Mouse (Mus musculus): ENCODE measurements around the gene Larp4. TPM values are rescaled to one million over a fixed set of nuclear protein-coding genes. Genes with fewer than 3 reads are reported as not detected.
"Not testable (repeated sequence)": the region's sequence is repeated elsewhere in the genome, so short reads cannot be mapped to it uniquely, and the experiment has no call there.

Larp4 gene
- 35.8 TPM in 2 replicates for polyA plus RNA-seq (2014; fragmentation: Nextera tagmentation; extraction: Ambion mirVana)

DNA sequence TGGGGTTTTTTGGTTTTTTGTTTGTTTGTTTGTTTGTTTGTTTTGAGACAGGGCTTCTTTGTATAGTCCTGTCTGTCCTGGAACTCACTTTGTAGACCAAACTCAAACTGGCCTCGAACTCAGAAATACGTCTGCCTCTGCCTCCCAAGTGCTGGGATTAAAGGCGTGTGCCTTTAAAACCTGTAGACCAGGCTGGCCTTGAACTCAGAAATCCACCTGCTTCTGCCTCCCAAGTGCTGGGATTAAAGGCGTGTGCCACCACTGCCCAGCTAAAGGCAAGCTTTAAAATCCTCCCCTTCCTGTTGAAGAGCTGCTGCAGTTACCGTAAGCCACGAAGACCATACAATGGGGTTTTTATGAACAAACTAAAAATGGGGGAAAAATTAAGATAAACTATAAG lies at the start of gene Larp4:
TSS of gene Larp4 (plus strand) at position 301 of the 400 bp plus-strand sequence.
- H3K36me3 ChIP-seq (ENCODE audit: control insufficient read depth, insufficient read depth, low read length); H3K9ac ChIP-seq (ENCODE audit: low read depth, low read length); H3K9me3 ChIP-seq (replicated peaks; ENCODE audit: control insufficient read depth, low read length); H3K27ac ChIP-seq (ENCODE audit: low read depth, low read length); ATAC-seq (replicated peaks; ENCODE audit: insufficient number of reproducible peaks, low FRiP score, low TSS enrichment); H3K4me2 ChIP-seq; H3K27me3 ChIP-seq (ENCODE audit: control insufficient read depth, insufficient read depth, low read length); H3K4me3 ChIP-seq (ENCODE audit: low read depth, low read length); H3K4me1 ChIP-seq (ENCODE audit: control insufficient read depth, insufficient read depth, low read length): not testable (repeated sequence)
- 84% methylated on average over 6 of the region's 6 CpGs for WGBS (ENCODE audit: insufficient replicate concordance)

GRCm38 (mm10) chr15:99931231-99931630 lies 38.6 kb upstream of the Larp4 start:
- H3K9ac ChIP-seq (ENCODE audit: low read depth, low read length), result no peak overlapping the region
- H3K27ac ChIP-seq (ENCODE audit: low read depth, low read length), result no peak overlapping the region
- H3K36me3 ChIP-seq (ENCODE audit: control insufficient read depth, insufficient read depth, low read length), result no peaks in the 10 kb centered on the region
- H3K9me3 ChIP-seq (replicated peaks; ENCODE audit: control insufficient read depth, low read length), result no peaks in the 10 kb centered on the region
- H3K27me3 ChIP-seq (ENCODE audit: control insufficient read depth, insufficient read depth, low read length), result no peaks in the 10 kb centered on the region
- WGBS (ENCODE audit: insufficient replicate concordance), result 75% methylated on average over 8 of the region's 8 CpGs
- ATAC-seq (replicated peaks; ENCODE audit: insufficient number of reproducible peaks, low FRiP score, low TSS enrichment), result no peak
- H3K4me2 ChIP-seq, result no peak overlapping the region
- no peaks in the 10 kb centered on the region for H3K4me1 ChIP-seq (ENCODE audit: control insufficient read depth, insufficient read depth, low read length)
- no peak overlapping the region for H3K4me3 ChIP-seq (ENCODE audit: low read depth, low read length)

GRCm38 (mm10) chr15:99934501-99934900 lies 35.4 kb upstream of the Larp4 start:
- Histone ChIP-seq H3K27me3 (ENCODE audit: control insufficient read depth, insufficient read depth, low read length) (no peaks in the 10 kb centered on the region), H3K9ac (ENCODE audit: low read depth, low read length) (no peak overlapping the region), H3K4me2 (no peak overlapping the region), H3K4me1 (ENCODE audit: control insufficient read depth, insufficient read depth, low read length) (no peaks in the 10 kb centered on the region), H3K4me3 (ENCODE audit: low read depth, low read length) (no peak overlapping the region), H3K9me3 (replicated peaks; ENCODE audit: control insufficient read depth, low read length) (no peaks in the 10 kb centered on the region), H3K36me3 (ENCODE audit: control insufficient read depth, insufficient read depth, low read length) (no peaks in the 10 kb centered on the region), H3K27ac (ENCODE audit: low read depth, low read length) (no peak overlapping the region)
- no peak for ATAC-seq (replicated peaks; ENCODE audit: insufficient number of reproducible peaks, low FRiP score, low TSS enrichment)
- 40% methylated on average over 1 of the region's 1 CpGs for WGBS (ENCODE audit: insufficient replicate concordance)

DNA sequence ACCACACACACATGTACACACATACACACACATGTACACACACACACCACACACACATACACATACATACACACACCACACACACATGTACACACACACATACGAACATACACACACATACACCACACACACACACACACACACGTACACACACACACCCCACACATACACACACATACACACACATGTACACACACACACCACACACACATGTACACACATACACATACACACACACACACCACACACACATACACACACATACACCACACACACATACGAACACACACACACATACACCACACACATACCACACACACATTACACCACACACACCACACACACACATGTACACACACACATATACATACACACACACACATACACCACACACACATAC lies 33.2 kb upstream of the Larp4 start:
- H3K4me3 ChIP-seq (ENCODE audit: low read depth, low read length), result no peak overlapping the region
- H3K4me2 ChIP-seq, result no peak overlapping the region
- 92% methylated on average over 3 of the region's 3 CpGs for WGBS (ENCODE audit: insufficient replicate concordance)
- H3K36me3 ChIP-seq (ENCODE audit: control insufficient read depth, insufficient read depth, low read length), result no peaks in the 10 kb centered on the region
- ATAC-seq (replicated peaks; ENCODE audit: insufficient number of reproducible peaks, low FRiP score, low TSS enrichment), result no peak
- H3K27me3 ChIP-seq (ENCODE audit: control insufficient read depth, insufficient read depth, low read length), result no peaks in the 10 kb centered on the region
- no peak overlapping the region for H3K9ac ChIP-seq (ENCODE audit: low read depth, low read length)
- no peaks in the 10 kb centered on the region for H3K4me1 ChIP-seq (ENCODE audit: control insufficient read depth, insufficient read depth, low read length)
- H3K27ac ChIP-seq (ENCODE audit: low read depth, low read length), result no peak overlapping the region
- no peaks in the 10 kb centered on the region for H3K9me3 ChIP-seq (replicated peaks; ENCODE audit: control insufficient read depth, low read length)

DNA sequence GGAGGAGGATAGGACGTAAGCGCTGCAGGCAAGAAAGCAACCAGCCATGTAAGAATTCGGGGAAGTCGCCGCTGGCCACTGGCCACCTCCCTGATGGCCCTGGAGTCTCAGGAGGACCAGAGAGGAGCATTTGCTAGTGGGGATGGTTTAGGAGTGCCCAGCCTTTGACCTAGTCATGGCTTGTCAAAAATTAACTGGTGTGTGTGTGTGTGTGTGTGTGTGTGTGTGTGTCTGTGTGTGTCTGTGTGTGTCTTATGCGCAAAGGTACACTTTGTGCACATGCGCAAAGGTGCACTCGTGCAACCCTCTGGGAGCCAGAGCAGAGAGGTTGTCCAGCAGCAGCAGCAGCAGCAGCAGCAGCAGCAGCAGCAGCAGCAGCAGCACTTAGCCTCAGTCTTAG lies 32.0 kb upstream of the Larp4 start:
- 81% methylated on average over 8 of the region's 8 CpGs for WGBS (ENCODE audit: insufficient replicate concordance)
- H3K27me3 ChIP-seq (ENCODE audit: control insufficient read depth, insufficient read depth, low read length), result no peaks in the 10 kb centered on the region
- no peak overlapping the region for H3K4me3 ChIP-seq (ENCODE audit: low read depth, low read length)
- no peaks in the 10 kb centered on the region for H3K4me1 ChIP-seq (ENCODE audit: control insufficient read depth, insufficient read depth, low read length)
- no peaks in the 10 kb centered on the region for H3K36me3 ChIP-seq (ENCODE audit: control insufficient read depth, insufficient read depth, low read length)
- no peak for ATAC-seq (replicated peaks; ENCODE audit: insufficient number of reproducible peaks, low FRiP score, low TSS enrichment)
- no peak overlapping the region for H3K4me2 ChIP-seq
- no peaks in the 10 kb centered on the region for H3K9me3 ChIP-seq (replicated peaks; ENCODE audit: control insufficient read depth, low read length)
- no peak overlapping the region for H3K27ac ChIP-seq (ENCODE audit: low read depth, low read length)
- no peak overlapping the region for H3K9ac ChIP-seq (ENCODE audit: low read depth, low read length)

DNA sequence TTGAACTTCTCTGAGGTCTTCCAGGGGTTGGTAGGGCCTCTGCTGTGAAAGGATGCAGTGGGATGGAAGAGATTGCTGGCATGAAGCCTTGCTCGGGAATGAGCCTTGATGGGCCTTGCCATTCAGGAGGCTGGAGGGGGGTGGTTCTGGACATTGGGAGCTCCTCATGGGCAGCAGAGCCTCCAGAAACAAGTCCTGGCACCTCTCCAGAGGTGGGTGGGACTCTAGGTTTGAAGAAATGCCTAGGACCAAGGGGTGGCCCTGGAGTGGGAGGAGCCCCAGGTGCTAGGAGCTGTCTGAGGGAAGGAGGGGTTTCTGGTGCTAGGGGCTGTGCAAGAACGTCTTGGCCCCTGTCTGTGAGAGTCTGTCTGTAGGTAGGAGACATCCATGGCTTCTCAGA lies 29.4 kb upstream of the Larp4 start:
- no peaks in the 10 kb centered on the region for H3K4me1 ChIP-seq (ENCODE audit: control insufficient read depth, insufficient read depth, low read length)
- no peaks in the 10 kb centered on the region for H3K27me3 ChIP-seq (ENCODE audit: control insufficient read depth, insufficient read depth, low read length)
- no peaks in the 10 kb centered on the region for H3K36me3 ChIP-seq (ENCODE audit: control insufficient read depth, insufficient read depth, low read length)
- H3K27ac ChIP-seq (ENCODE audit: low read depth, low read length), result no peak overlapping the region
- H3K4me3 ChIP-seq (ENCODE audit: low read depth, low read length), result no peak overlapping the region
- H3K9me3 ChIP-seq (replicated peaks; ENCODE audit: control insufficient read depth, low read length), result no peaks in the 10 kb centered on the region
- H3K4me2 ChIP-seq, result no peak overlapping the region
- ATAC-seq (replicated peaks; ENCODE audit: insufficient number of reproducible peaks, low FRiP score, low TSS enrichment), result no peak
- H3K9ac ChIP-seq (ENCODE audit: low read depth, low read length), result no peak overlapping the region
- 58% methylated on average over 2 of the region's 2 CpGs for WGBS (ENCODE audit: insufficient replicate concordance)

GRCm38 (mm10) chr15:99940970-99941630 lies 28.8 kb upstream of the Larp4 start:
- Histone ChIP-seq H3K36me3 (ENCODE audit: control insufficient read depth, insufficient read depth, low read length) (no peaks in the 10 kb centered on the region), H3K4me3 (ENCODE audit: low read depth, low read length) (no peak overlapping the region), H3K4me1 (ENCODE audit: control insufficient read depth, insufficient read depth, low read length) (no peaks in the 10 kb centered on the region), H3K4me2 (no peak overlapping the region), H3K27ac (ENCODE audit: low read depth, low read length) (no peak overlapping the region), H3K9ac (ENCODE audit: low read depth, low read length) (no peak overlapping the region), H3K27me3 (ENCODE audit: control insufficient read depth, insufficient read depth, low read length) (no peaks in the 10 kb centered on the region), H3K9me3 (replicated peaks; ENCODE audit: control insufficient read depth, low read length) (no peaks in the 10 kb centered on the region)
- ATAC-seq (replicated peaks; ENCODE audit: insufficient number of reproducible peaks, low FRiP score, low TSS enrichment), result no peak
- WGBS (ENCODE audit: insufficient replicate concordance), result 61% methylated on average over 4 of the region's 4 CpGs

- no peak overlapping the region for H3K27ac ChIP-seq (ENCODE audit: low read depth, low read length)
- H3K9me3 ChIP-seq (replicated peaks; ENCODE audit: control insufficient read depth, low read length), result no peaks in the 10 kb centered on the region
- no peaks in the 10 kb centered on the region for H3K36me3 ChIP-seq (ENCODE audit: control insufficient read depth, insufficient read depth, low read length)
- H3K4me1 ChIP-seq (ENCODE audit: control insufficient read depth, insufficient read depth, low read length), result no peaks in the 10 kb centered on the region
- 70% methylated on average over 4 of the region's 4 CpGs for WGBS (ENCODE audit: insufficient replicate concordance)
- H3K27me3 ChIP-seq (ENCODE audit: control insufficient read depth, insufficient read depth, low read length), result no peaks in the 10 kb centered on the region
- no peak overlapping the region for H3K4me3 ChIP-seq (ENCODE audit: low read depth, low read length)
- H3K4me2 ChIP-seq, result no peak overlapping the region
- no peak overlapping the region for H3K9ac ChIP-seq (ENCODE audit: low read depth, low read length)
- ATAC-seq (replicated peaks; ENCODE audit: insufficient number of reproducible peaks, low FRiP score, low TSS enrichment), result no peak
Observed at GRCm38 (mm10) chr15:99955324-99955723, 14.5 kb upstream of the Larp4 start.

DNA sequence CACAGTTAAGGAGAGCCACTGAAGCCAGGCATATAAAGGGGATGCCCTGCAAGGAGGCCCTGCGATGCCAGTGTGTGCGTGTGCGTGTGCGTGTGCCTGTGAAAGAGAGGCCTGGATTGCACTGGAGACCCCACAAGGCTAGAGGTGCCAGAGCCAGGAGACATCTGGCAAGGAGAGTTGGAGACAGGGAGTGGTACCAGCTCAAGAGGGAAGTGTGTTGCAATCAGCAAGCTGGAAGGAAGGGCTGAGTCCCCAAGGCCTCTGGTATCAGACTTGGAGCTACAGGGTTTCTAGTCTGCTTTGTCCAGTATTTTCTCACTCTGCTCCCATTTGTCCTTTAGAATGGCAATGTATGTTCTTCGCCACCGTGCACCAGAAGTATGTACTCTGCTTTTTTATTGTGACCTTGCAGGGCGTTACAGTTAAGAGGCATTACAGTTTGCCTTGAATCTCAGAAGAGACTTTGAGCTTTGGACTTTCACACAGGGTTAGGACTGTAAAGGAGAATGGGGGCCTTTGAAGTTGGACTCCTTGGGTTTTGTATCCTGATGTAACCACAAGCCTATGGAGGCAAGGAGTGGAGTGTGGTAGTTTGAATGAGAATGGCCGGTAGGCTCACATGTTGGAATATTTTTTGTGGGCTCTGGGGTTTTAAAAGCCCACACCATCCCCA lies 4.6 kb upstream of the Larp4 start:
- Histone ChIP-seq H3K4me2 (no peak overlapping the region), H3K9me3 (replicated peaks; ENCODE audit: control insufficient read depth, low read length) (no peaks in the 10 kb centered on the region)
- 85% methylated on average over 8 of the region's 8 CpGs for WGBS (ENCODE audit: insufficient replicate concordance)

More for the DNA sequence above, 4.6 kb upstream of the Larp4 start:
- Histone ChIP-seq H3K27me3 (ENCODE audit: control insufficient read depth, insufficient read depth, low read length) (no peaks in the 10 kb centered on the region), H3K9ac (ENCODE audit: low read depth, low read length) (no peak overlapping the region), H3K36me3 (ENCODE audit: control insufficient read depth, insufficient read depth, low read length) (no peaks in the 10 kb centered on the region), H3K4me1 (ENCODE audit: control insufficient read depth, insufficient read depth, low read length) (no peaks in the 10 kb centered on the region), H3K4me3 (ENCODE audit: low read depth, low read length) (no peak overlapping the region), H3K27ac (ENCODE audit: low read depth, low read length) (no peak overlapping the region)
- ATAC-seq (replicated peaks; ENCODE audit: insufficient number of reproducible peaks, low FRiP score, low TSS enrichment), result no peak
